Mouse (Mus musculus): ENCODE measurements at regions not wholly inside any gene's neighbourhood (a gene's known extent, or its start where the extent isn't known, plus 50 kb on each side); places are given as distances from the start of the nearest gene placed in this dataset.
"Not testable (repeated sequence)": the region's sequence is repeated elsewhere in the genome, so short reads cannot be mapped to it uniquely, and the experiment has no call there.

- DNase-seq (ENCODE audit: low read depth, low spot score) = no peak
Measured at GRCm38 (mm10) chr9:88220360-88220759, 106.6 kb upstream of the Nt5e start.

GRCm38 (mm10) chr9:88221276-88221675 lies 105.7 kb upstream of the Nt5e start:
- no peak for DNase-seq (ENCODE audit: low read depth, low spot score)

GRCm38 (mm10) chr9:88221850-88222353 lies 105.1 kb upstream of the Nt5e start:
- peak; percentile 35 for DNase-seq (ENCODE audit: low read depth, low spot score)

- DNase-seq (ENCODE audit: low read depth, low spot score) = no peak
Measured at GRCm38 (mm10) chr9:88237126-88237525, 89.9 kb upstream of the Nt5e start.

- no peak for DNase-seq (ENCODE audit: low read depth, low spot score)
Measured at GRCm38 (mm10) chr9:88238346-88238745, 88.7 kb upstream of the Nt5e start.

DNA sequence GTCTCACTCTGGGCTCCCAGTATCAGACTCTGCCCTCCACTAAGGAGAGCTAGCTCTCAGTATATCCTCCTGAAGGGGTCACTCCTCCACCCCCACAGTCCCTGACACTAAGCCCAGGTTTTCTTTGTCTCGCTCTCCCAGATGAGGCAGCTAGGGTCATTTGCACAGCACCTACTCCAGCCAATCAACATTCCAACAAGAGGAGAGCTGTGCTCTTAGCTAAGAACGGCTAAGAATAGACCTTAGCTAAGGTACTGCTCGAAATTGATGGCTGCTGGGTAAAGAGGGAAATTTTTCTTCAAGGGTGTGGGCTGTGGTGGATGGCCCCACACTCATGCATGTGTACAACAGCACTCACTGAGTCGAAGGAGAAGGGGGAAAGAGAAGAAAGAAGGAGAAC lies 86.3 kb upstream of the Nt5e start:
- no peak for DNase-seq (ENCODE audit: low read depth, low spot score)

DNA sequence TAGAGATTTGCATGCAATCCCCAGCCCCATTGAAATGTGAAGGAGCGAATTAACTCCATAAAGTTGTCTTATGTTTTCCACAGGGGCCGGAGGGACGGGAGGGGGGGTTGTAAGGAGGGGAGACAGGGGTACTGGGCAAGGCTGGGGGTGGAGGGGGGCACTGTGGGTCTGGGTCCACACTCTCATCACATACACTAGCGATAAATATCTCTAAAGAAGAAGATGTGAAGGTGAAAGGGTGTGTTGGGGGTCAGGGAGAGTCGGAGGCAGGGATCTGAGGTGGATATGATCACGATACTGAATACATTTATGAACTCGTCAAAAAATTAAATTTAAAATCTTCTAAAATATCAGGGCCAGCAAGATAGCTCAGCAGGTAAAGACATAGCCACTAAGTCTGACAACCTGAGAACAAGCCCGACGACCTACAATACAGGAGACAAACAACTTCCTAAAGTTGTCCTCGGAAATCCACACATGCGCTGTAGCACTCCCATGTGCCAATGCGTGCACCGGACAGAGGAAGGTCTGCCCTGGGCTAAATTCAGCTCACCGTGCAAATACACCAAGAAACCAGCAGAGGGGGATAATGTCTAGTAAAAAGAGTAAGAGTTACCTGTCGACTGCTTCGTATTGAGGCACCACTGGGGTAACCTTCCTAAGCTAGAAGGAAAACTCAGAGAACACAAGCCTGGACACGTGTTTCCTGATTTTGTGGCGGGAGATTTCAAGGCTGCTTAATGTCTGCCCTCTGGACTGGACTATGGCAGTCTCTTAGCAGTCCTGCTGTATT lies 85.6 kb upstream of the Nt5e start:
- DNase-seq (ENCODE audit: low read depth, low spot score) = peak; percentile 74

GRCm38 (mm10) chr9:88242530-88242929 lies 84.5 kb upstream of the Nt5e start:
- no peak for DNase-seq (ENCODE audit: low read depth, low spot score)

DNA sequence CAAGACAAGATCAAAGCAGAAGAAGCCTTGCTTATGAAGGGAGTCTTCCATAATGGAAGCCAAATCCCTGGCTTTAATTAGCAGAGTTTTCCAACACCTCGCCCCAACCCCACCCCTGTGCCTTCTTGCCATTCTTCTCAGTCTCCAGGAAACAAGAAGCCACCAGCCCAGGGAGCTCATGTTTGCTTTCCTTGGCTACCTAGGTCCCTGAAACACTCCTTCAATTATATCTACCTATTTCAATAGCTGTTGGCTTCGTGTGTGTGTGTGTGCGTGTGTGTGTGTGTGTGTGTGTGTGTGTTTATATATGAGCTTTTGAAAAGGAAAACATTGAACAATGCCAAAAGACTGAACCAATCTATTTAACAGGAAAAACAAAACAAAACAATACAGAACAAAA lies 82.5 kb upstream of the Nt5e start:
- DNase-seq (ENCODE audit: low read depth, low spot score) = no peak

DNA sequence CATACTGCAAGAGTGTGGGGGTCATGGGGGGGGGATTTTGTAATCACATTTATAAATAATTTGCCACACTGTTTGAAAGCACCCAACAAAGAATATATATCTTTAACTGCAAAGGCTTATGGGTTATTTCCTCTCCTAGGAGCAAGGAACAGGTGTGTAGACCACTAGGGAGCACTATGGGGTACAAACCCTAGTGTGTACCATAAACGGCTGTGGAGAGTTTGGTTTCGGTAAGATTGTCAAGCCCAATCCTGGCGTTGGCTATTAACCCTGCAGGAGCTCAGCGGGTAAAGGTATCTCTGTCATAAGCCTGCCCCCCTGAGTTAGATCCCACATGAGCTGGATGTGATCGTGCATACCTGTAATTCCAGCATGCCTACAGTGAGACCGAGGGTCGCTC lies 71.0 kb upstream of the Nt5e start:
- no peak for DNase-seq (ENCODE audit: low read depth, low spot score)

- no peak for DNase-seq (ENCODE audit: low read depth, low spot score)
Measured at GRCm38 (mm10) chr9:88259627-88260026, 67.4 kb upstream of the Nt5e start.

GRCm38 (mm10) chr9:88260072-88260635 lies 66.8 kb upstream of the Nt5e start:
- DNase-seq (ENCODE audit: low read depth, low spot score) = no peak

GRCm38 (mm10) chr9:88262461-88262860 lies 64.5 kb upstream of the Nt5e start:
- no peak for DNase-seq (ENCODE audit: low read depth, low spot score)

DNA sequence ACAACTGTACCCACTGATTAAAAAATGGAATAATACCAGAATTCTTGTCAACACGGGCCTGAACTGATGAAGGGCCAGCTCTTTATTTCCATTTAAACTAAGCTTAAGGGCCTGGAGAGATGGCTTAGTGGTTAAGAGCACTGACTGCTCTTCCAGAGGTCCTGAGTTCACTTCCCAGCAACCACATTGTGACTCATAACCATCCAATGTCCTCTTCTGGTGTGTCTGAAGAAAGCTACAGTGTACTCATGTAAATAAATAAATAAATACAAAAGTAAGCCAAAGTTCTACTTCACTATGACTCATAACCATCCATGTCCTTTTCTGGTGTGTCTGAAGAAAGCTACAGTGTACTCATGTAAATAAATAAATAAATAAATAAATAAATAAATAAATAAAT lies 60.7 kb upstream of the Nt5e start:
- DNase-seq (ENCODE audit: low read depth, low spot score) = not testable (repeated sequence)

DNA sequence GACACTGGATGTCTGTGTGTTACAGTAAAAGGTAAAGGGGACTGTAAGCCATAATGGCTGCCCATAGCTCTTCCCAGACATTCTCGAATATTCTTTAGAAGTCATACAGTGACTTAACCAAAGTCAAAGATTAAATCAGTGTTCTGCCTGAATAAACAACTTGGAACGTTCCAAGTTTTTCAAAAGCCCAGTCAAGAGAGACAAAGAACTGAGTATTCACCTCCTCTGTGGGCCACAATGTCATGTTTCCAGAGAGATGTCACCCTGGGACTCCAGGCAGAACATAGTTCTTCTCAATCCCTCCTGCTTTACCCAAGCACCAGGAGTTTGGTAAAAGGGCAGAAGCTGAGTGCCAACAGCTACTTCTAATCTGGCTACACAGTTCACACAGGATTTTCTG lies 58.2 kb upstream of the Nt5e start:
- no peak for DNase-seq (ENCODE audit: low read depth, low spot score)

- DNase-seq (ENCODE audit: low read depth, low spot score) = no peak
Measured at GRCm38 (mm10) chr9:88269216-88269615, 57.8 kb upstream of the Nt5e start.

GRCm38 (mm10) chr9:88270836-88271235 lies 56.2 kb upstream of the Nt5e start:
- no peak for DNase-seq (ENCODE audit: low read depth, low spot score)

- DNase-seq (ENCODE audit: low read depth, low spot score) = no peak
Measured at GRCm38 (mm10) chr9:88273304-88273703, 53.7 kb upstream of the Nt5e start.

- no peak for DNase-seq (ENCODE audit: low read depth, low spot score)
Measured at GRCm38 (mm10) chr9:88274040-88274439, 53.0 kb upstream of the Nt5e start.

DNA sequence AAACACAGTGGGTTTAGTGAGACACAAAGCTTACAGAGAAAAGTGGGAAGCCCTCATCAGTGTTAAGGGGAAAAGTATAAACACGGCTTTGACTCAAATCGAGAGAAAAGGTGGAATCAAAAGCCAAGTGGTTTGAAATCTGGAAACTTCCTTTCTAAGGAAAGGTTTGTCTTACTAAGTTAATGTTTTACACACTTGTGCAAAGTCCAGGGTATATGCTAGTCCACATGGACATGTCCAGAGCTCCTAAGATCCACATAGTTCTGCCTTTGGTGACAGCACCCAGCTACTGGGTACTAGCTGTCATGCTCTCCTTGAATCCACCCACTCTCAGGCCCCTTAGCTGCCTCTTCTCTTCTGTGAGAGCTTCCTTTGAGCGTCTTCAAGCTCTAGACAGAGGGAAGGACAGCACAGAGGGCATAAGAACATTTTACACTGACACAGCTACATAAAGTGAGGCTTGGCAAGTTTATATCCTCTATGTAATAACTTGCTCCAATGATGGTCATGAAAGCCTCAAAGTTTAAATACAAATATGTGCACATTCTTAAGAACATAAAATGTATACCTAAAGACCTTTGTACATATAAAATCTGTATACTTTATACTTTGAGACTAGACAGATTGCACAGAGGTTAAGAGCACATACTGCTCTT lies 52.2 kb upstream of the Nt5e start:
- no peak for DNase-seq (ENCODE audit: low read depth, low spot score)

GRCm38 (mm10) chr9:88276023-88276568 lies 50.9 kb upstream of the Nt5e start:
- DNase-seq (ENCODE audit: low read depth, low spot score) = no peak

DNA sequence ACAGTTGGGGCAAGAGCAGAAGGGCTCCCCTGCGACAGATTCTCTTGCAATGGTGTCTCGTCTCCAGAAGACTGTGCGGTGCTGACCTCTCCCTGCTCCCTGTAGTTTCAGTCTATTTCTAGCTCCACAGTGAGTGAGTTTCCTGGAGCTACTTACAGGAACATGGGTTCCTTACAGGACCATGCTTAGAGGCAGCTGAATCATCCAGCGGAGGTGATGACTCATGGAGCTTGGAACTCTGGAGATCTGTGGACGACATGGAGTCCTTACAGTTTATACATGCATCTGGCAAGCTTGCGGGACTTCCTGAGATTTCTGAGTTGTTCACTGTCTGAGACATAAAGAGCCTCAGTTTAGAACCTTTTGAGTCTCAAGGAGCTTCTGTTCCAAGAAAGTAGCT lies 50.0 kb upstream of the Nt5e start:
- no peak for DNase-seq (ENCODE audit: low read depth, low spot score)
